Mouse (Mus musculus): ENCODE measurements at regions not wholly inside any gene's neighbourhood (a gene's known extent, or its start where the extent isn't known, plus 50 kb on each side); places are given as distances from the start of the nearest gene placed in this dataset.

DNA sequence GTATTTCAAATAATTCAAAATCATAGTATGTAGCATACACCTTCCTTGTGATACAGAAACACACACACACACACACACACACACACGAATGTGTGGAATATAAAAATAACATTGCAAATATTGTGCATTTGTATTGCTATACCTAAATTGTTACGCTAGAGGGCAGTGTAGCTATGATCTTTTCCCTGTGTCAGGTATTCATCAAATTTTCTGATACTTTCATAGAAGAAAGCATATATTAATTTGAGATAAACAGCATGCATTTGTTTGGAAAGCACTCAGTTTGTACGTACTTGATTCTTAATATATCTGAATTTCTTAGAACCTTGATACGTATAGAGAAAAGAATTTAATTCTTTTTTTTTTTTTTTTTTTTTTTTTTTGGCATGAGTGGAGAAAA is 1700.9 kb upstream of the Sel1l start:
- peak; percentile 6 to 41 for DNase-seq
- intact Hi-C loops (cut with DNase I) = no loop called here

GRCm38 (mm10) chr12:93523465-93523864 is 1674.5 kb upstream of the Sel1l start:
- DNase-seq = no peak
- intact Hi-C loops (cut with DNase I) = no loop called here

DNA sequence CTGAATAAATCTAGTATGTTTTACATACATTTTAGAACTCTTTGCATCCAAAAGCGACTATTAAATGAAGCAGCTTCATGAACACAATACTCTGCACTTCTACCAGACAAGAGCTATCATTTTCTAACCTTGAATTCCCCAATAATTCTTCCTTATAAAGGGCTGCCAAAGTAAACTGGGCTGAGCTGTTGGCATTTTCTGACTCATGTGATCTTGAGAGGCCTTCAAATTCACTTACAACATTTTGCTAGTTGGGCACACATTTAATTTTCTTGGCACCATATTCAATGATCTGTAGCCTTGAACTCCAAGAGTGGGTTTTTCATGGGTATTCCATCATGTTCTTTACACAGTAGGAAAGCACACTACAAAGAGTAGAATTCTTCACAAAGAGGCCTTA is 1637.4 kb upstream of the Sel1l start:
- intact Hi-C loops (cut with DNase I) = no loop called here
- DNase-seq = no peak

GRCm38 (mm10) chr12:93462106-93462505 is 1613.1 kb upstream of the Sel1l start:
- intact Hi-C loops (cut with DNase I) = no loop called here

DNA sequence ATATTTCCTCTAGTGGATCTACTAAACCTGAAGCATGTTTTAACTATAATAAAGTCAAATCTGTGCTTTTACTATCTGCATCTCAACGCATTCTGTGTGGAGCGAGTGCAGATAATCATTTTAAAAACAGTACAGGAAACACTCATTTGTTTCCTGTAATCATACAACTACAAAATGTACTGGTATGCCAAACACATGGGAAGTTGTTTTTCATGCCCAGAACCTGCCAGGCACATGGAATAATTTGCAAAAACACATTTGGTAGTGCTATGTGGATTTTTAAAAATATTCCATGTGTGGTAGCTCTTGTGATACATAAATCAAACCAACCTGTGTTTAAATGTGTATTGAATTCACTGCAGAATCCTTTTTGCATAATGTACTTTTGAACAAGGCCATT is 1600.5 kb upstream of the Sel1l start:
- intact Hi-C loops (cut with DNase I) = no loop called here
- DNase-seq = no peak

More at GRCm38 (mm10) chr12:93462106-93462505, 1613.1 kb upstream of the Sel1l start:
- DNase-seq = no peak

- DNase-seq = no peak
- intact Hi-C loops (cut with DNase I) = no loop called here
Observed at GRCm38 (mm10) chr12:93429218-93429617, 1580.3 kb upstream of the Sel1l start.

- DNase-seq = no peak
- intact Hi-C loops (cut with DNase I) = no loop called here
Observed at GRCm38 (mm10) chr12:93427988-93428387, 1579.0 kb upstream of the Sel1l start.

DNA sequence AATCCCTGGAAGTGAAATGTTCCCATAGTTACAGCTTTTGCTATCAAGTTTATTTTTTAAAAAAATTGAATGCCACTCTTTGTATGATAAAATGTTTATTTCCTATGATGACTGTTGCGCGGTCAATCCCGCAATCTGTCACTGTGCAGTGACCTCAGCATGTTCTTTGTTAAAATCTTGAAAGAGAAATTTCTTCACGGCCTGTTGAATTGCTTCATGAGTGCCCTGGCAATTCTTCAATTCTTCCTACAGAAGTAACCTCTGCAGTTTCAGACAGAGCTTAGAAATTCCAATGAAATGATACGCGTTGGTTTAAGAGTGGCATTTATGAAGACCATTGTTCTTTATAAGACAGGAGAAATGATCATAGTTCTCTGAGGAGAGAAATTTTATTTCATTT is 1567.4 kb upstream of the Sel1l start:
- DNase-seq = no peak
- intact Hi-C loops (cut with DNase I) = no loop called here

DNA sequence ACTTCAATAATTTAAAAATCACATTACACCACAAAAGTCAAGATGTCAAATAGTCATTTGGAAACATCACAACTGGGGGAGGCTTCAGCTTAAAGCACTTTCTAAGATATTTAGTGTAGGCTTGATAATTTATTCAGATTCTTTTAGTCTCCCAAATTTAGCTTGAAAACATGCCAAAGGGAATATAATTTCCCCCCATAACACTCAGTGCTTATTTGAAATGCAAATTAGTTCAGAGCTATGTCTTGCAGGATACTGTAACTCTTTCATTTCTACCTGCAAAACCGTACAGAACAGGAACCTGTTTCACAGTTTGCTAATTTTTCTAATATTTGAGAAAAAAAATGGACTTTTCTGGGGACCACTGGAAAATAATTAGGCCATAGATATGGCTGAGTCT is 1566.8 kb upstream of the Sel1l start:
- intact Hi-C loops (cut with DNase I) = no loop called here
- DNase-seq = no peak

DNA sequence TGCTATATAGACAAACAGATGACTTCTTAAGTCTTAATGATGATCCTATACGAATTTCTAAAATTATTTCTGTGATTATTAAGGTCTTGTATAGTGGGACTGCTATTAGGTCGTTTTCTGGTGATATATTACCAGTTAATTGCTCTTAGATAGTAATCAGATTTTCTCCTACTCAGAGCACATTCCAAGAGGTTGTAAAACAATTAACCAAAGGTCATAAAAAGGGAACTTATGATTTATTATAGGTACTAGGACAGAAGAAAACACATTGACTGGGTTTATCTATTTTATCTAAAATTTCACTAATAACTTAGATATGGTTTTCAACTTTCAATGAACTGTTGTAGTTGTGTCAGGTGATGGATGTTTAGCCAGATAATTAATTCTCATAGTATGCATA is 1536.6 kb upstream of the Sel1l start:
- DNase-seq = no peak
- intact Hi-C loops (cut with DNase I) = no loop called here

DNA sequence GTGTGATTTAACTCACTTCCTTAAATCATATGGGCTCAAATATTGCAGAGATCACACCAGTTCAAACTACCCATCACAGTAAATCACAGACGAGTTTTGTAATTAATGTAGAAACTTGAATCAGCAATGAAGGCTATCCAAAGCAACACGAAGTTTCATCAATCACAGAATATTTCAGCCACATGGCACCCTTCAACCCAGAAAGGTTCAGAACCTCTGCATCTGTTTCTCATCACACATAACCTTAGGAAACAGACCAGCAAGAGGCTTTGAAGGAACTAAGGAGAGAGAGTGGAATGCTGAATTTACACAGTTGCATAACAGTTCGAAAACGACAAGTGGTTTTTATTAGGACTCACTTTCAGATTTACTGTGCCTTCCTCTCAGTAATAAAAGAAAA is 1494.0 kb upstream of the Sel1l start:
- no peak for DNase-seq
- intact Hi-C loops (cut with DNase I) = no loop called here

DNA sequence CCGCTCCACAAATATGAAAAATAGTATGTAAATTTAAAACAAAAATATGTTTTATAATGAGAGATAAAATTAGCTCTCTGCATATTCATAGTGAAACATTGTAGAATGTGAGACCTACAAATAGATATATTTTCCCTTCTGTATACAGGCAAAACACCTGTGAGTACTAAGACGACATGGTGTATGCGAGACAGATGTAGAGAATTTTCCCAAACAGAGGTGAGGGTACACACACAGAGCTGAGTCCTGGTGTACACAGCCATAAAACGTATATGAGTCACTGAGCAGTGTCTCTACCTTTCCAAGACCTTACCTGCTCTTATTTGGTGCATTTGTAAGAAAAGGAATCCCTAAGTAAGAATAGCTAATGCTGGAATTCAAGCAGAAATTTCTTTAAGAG is 1493.6 kb upstream of the Sel1l start:
- intact Hi-C loops (cut with DNase I) = no loop called here

DNA sequence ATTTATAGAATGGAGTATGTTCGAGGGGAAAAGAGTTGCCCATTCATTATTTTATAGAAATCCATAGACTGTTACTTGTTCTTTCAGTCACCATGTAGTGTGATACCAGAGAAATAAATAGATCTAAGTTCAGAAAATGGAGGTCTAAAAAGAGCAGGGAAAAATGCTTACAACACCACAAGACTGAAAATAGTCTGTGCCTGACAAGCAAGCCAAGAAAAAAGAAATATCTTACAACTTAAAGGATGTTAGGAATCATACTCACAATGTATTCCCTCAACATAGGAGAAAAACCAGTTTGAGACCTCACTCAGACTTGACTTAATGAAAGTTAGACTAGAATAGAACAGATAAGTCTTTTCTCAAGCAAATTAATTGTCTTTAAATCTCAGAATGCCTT is 1486.6 kb upstream of the Sel1l start:
- DNase-seq = no peak

More for the DNA sequence above, 1493.6 kb upstream of the Sel1l start:
- no peak for DNase-seq

GRCm38 (mm10) chr12:93312214-93312613 is 1463.3 kb upstream of the Sel1l start:
- DNase-seq = no peak
- intact Hi-C loops (cut with DNase I) = no loop called here

More for the DNA sequence above, 1486.6 kb upstream of the Sel1l start:
- intact Hi-C loops (cut with DNase I) = no loop called here

DNA sequence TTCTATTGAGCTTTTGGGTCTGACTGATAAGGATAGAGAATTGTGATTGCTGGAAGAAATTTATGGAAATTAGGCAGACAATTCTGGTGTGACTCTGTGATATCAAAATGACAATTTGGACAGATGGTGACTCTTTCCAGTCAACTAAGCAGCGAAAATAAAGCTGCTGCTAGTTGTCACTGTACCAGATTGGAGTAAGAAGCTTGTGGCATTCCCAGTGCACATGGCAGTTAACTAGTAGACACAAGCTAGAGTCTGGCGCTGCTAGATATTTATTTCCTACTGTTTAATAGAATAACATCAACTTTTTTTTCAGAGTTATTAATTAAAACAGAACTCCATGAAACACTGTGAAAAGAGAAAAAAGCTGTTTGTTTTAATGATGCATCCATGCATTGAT is 1432.9 kb upstream of the Sel1l start:
- intact Hi-C loops (cut with DNase I) = no loop called here
- DNase-seq = no peak

DNA sequence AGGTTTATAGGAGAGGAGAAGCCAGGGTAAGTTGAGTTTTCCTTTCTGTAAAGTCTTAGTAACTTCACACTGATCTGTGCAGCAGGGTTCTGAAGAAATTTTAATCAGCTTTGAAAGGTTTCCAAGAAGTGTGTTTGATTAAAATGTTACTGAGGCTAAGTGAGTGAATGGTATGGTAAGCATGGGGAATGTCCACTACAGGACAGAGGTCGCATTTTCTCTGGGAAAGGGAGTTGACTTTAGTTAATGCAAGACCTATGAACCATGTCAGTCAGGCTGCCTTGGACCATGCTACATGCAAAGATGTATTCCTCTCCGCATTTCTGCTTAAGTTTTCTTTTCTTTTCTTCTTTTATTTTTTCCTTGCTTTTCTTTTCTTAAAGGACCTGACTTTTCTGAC is 1424.7 kb upstream of the Sel1l start:
- intact Hi-C loops (cut with DNase I) = no loop called here
- no peak for DNase-seq

- no peak for DNase-seq
- intact Hi-C loops (cut with DNase I) = no loop called here
Observed at GRCm38 (mm10) chr12:93230237-93230636, 1381.3 kb upstream of the Sel1l start.

- intact Hi-C loops (cut with DNase I) = no loop called here
- DNase-seq = no peak
Observed at GRCm38 (mm10) chr12:93226826-93227225, 1377.9 kb upstream of the Sel1l start.

- intact Hi-C loops (cut with DNase I) = no loop called here
- no peak for DNase-seq
Observed at GRCm38 (mm10) chr12:93221179-93221922, 1372.4 kb upstream of the Sel1l start.

GRCm38 (mm10) chr12:93207596-93207995 is 1358.6 kb upstream of the Sel1l start:
- intact Hi-C loops (cut with DNase I) = no loop called here
- no peak for DNase-seq

DNA sequence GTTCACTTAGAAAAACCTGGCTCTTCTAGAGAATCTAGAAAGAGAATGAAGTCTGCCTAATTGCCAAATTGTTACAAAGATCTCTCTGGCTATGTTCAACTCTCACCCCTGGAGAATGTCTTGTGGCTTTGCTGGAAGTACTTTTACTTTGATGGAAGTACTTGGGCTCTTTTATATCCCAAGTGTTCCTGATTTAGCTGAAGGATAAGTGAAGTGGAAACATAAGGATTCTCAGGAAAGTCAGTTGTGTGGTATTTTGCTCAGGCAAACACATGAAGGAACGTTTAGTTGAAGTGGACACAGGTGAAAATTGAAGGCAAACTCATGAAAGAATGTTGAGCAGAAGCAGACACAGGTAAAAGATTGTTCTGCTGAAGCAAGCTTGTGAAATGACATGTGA is 1340.0 kb upstream of the Sel1l start:
- DNase-seq = no peak
- intact Hi-C loops (cut with DNase I) = no loop called here

DNA sequence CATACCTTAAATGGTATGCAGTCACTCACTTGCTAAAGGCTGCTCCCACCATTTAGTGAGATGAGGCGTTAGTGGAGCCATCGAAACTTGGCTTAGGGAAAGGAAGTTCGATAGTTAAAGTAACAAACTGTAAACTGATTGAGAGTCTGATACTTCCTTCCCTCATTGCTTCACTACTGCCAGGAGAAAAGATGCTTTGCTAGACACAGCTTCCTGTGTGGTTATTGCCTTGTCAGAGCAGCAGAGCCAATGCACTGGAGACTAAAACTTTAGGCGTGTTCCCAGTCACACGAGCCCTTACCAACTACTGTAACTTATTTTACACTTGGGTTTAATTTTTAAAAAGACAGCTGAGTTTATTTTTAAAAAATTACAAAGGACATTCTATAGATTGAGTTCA is 1324.8 kb upstream of the Sel1l start:
- DNase-seq = no peak
- intact Hi-C loops (cut with DNase I) = no loop called here

GRCm38 (mm10) chr12:93160252-93160651 is 1311.3 kb upstream of the Sel1l start:
- intact Hi-C loops (cut with DNase I) = no loop called here
- no peak for DNase-seq

All from heart, postnatal 10 days (tissue).